Mouse (Mus musculus): Measurements from ENCODE around the gene Gm20388.

GRCm38 (mm10) chr8:120463918-120464584, 553.4 kb downstream of the Gm20388 start:
- TF ChIP-seq ZC3H11A (IDR thresholded peaks at IDR 0.05; ENCODE audit: borderline replicate concordance, low read depth, low read length) (no peak), HCFC1 (IDR thresholded peaks at IDR 0.05; ENCODE audit: borderline replicate concordance, insufficient read depth, low read length) (no peak), ZNF384 (IDR thresholded peaks at IDR 0.05; ENCODE audit: low read depth, low read length) (peak; percentile 64; the same call in 1 of the 2 replicates), CHD2 (IDR thresholded peaks at IDR 0.05; ENCODE audit: low read depth, low read length) (no peak), MAFK (IDR thresholded peaks at IDR 0.05; ENCODE audit: insufficient read depth, low read depth, low read length) (no peak)
